Mouse (Mus musculus): ENCODE measurements around the gene Ect2l.
"Not testable (repeated sequence)": the region's sequence is repeated elsewhere in the genome, so short reads cannot be mapped to it uniquely, and the experiment has no call there.

Gene Ect2l

GRCm38 (mm10) chr10:18189498-18189897 lies 21.2 kb downstream of the Ect2l start:
- DNase-seq (ENCODE audit: low spot score), result no peak

- no peak for DNase-seq (ENCODE audit: low spot score)
Measured at GRCm38 (mm10) chr10:18188564-18188963, 22.1 kb downstream of the Ect2l start.

GRCm38 (mm10) chr10:18182246-18182645 lies 28.4 kb downstream of the Ect2l start:
- no peak for DNase-seq (ENCODE audit: low spot score)

GRCm38 (mm10) chr10:18177304-18177703 lies 33.4 kb downstream of the Ect2l start:
- DNase-seq (ENCODE audit: low spot score), result no peak

GRCm38 (mm10) chr10:18176722-18177121 lies 34.0 kb downstream of the Ect2l start:
- DNase-seq (ENCODE audit: low spot score), result no peak

- DNase-seq (ENCODE audit: low spot score), result no peak
Measured at GRCm38 (mm10) chr10:18175087-18175486, 35.6 kb downstream of the Ect2l start.

GRCm38 (mm10) chr10:18162435-18162971 lies 48.2 kb downstream of the Ect2l start:
- no peak for DNase-seq (ENCODE audit: low spot score)

- no peak for DNase-seq (ENCODE audit: low spot score)
Measured at GRCm38 (mm10) chr10:18147224-18147623, 63.5 kb downstream of the Ect2l start.

GRCm38 (mm10) chr10:18142231-18142630 lies 68.5 kb downstream of the Ect2l start:
- DNase-seq (ENCODE audit: low spot score), result no peak

GRCm38 (mm10) chr10:18141389-18141788 lies 69.3 kb downstream of the Ect2l start:
- DNase-seq (ENCODE audit: low spot score), result peak; percentile 32

- DNase-seq (ENCODE audit: low spot score), result no peak
Measured at GRCm38 (mm10) chr10:18139615-18140014, 71.1 kb downstream of the Ect2l start.

GRCm38 (mm10) chr10:18138853-18139503 lies 71.7 kb downstream of the Ect2l start:
- not testable (repeated sequence) for DNase-seq (ENCODE audit: low spot score)

GRCm38 (mm10) chr10:18131666-18132650 lies 78.7 kb downstream of the Ect2l start:
- DNase-seq (ENCODE audit: low spot score), result no peak

GRCm38 (mm10) chr10:18130276-18130675 lies 80.4 kb downstream of the Ect2l start:
- no peak for DNase-seq (ENCODE audit: low spot score)

- no peak for DNase-seq (ENCODE audit: low spot score)
Measured at GRCm38 (mm10) chr10:18118336-18118735, 92.4 kb downstream of the Ect2l start.

- DNase-seq (ENCODE audit: low spot score), result no peak
Measured at GRCm38 (mm10) chr10:18113473-18114093, 97.1 kb downstream of the Ect2l start.

- no peak for DNase-seq (ENCODE audit: low spot score)
Measured at GRCm38 (mm10) chr10:18110940-18111339, 99.8 kb downstream of the Ect2l start.

GRCm38 (mm10) chr10:18107471-18107870 lies 103.2 kb downstream of the Ect2l start:
- DNase-seq (ENCODE audit: low spot score), result peak; percentile 8

GRCm38 (mm10) chr10:18102166-18102565 lies 108.5 kb downstream of the Ect2l start:
- DNase-seq (ENCODE audit: low spot score), result no peak

GRCm38 (mm10) chr10:18090691-18091090 lies 120.0 kb downstream of the Ect2l start:
- no peak for DNase-seq (ENCODE audit: low spot score)

GRCm38 (mm10) chr10:18082772-18083171 lies 127.9 kb downstream of the Ect2l start:
- no peak for DNase-seq (ENCODE audit: low spot score)

- no peak for DNase-seq (ENCODE audit: low spot score)
Measured at GRCm38 (mm10) chr10:18081536-18081935, 129.2 kb downstream of the Ect2l start.

Data from adipocyte (in vitro differentiated cells).